Mouse (Mus musculus): ENCODE measurements around the gene Bpnt1.

Gene Bpnt1

GRCm38 (mm10) chr1:185333651-185334050 lies 1.7 kb downstream of the Bpnt1 start:
- no peak for DNase-seq

- peak; percentile 26 for DNase-seq
Measured at GRCm38 (mm10) chr1:185334136-185334535, 2.2 kb downstream of the Bpnt1 start.

- no peak for DNase-seq
Measured at GRCm38 (mm10) chr1:185335231-185335765, 3.3 kb downstream of the Bpnt1 start.

GRCm38 (mm10) chr1:185336535-185336934 lies 4.6 kb downstream of the Bpnt1 start:
- DNase-seq: no peak

- peak; percentile 69 for DNase-seq
Measured at GRCm38 (mm10) chr1:185342441-185342840, 10.5 kb downstream of the Bpnt1 start.

GRCm38 (mm10) chr1:185343422-185343821 lies 11.5 kb downstream of the Bpnt1 start:
- DNase-seq: no peak

GRCm38 (mm10) chr1:185346188-185346587 lies 14.2 kb downstream of the Bpnt1 start:
- DNase-seq: no peak

- DNase-seq: no peak
Measured at GRCm38 (mm10) chr1:185349741-185350140, 17.8 kb downstream of the Bpnt1 start.

- DNase-seq: no peak
Measured at GRCm38 (mm10) chr1:185350611-185351010, 18.7 kb downstream of the Bpnt1 start.

- DNase-seq: no peak
Measured at GRCm38 (mm10) chr1:185352151-185352550, 20.2 kb downstream of the Bpnt1 start.

GRCm38 (mm10) chr1:185353351-185353750 lies 21.4 kb downstream of the Bpnt1 start:
- no peak for DNase-seq

- DNase-seq: no peak
Measured at GRCm38 (mm10) chr1:185354731-185355130, 22.8 kb downstream of the Bpnt1 start.

- no peak for DNase-seq
Measured at GRCm38 (mm10) chr1:185356246-185356645, 24.3 kb downstream of the Bpnt1 start.

- no peak for DNase-seq
Measured at GRCm38 (mm10) chr1:185358211-185358610, 26.3 kb downstream of the Bpnt1 start.

- DNase-seq: peak; percentile 99
Measured at GRCm38 (mm10) chr1:185362677-185363520, 30.9 kb downstream of the Bpnt1 start, which contains the start of gene Eprs. Gene Eprs (plus strand): TSS chr1:185363044.

GRCm38 (mm10) chr1:185363526-185364182 lies 31.7 kb downstream of the Bpnt1 start:
- DNase-seq: peak; percentile 55

- DNase-seq: no peak
Measured at GRCm38 (mm10) chr1:185364183-185364540, 32.2 kb downstream of the Bpnt1 start.

- DNase-seq: no peak
Measured at GRCm38 (mm10) chr1:185367383-185367782, 35.4 kb downstream of the Bpnt1 start.

- DNase-seq: no peak
Measured at GRCm38 (mm10) chr1:185369979-185370378, 38.0 kb downstream of the Bpnt1 start.

- no peak for DNase-seq
Measured at GRCm38 (mm10) chr1:185376390-185376789, 44.4 kb downstream of the Bpnt1 start.

GRCm38 (mm10) chr1:185377429-185377828 lies 45.5 kb downstream of the Bpnt1 start:
- DNase-seq: no peak

GRCm38 (mm10) chr1:185401615-185402014 lies 69.7 kb downstream of the Bpnt1 start:
- no peak for DNase-seq

- DNase-seq: peak; percentile 33
Measured at GRCm38 (mm10) chr1:185404021-185404420, 72.1 kb downstream of the Bpnt1 start.

GRCm38 (mm10) chr1:185405921-185406320 lies 74.0 kb downstream of the Bpnt1 start:
- DNase-seq: no peak
